Mouse (Mus musculus) macrophage (primary cell): ENCODE data around the gene Lrrc36. TPM values are rescaled to one million over a fixed set of nuclear protein-coding genes. Genes with fewer than 3 reads are reported as not detected.

Experiments
- H3K27ac ChIP-seq: fragments of 350-480 bp; formaldehyde crosslinking; 2 replicates; pipeline ENCODE4 v1.9.0; 2021
- H3K36me3 ChIP-seq: fragments of 350-480 bp; formaldehyde crosslinking; 2 replicates; pipeline ENCODE4 v1.9.0; 2021; ENCODE audit errors: inconsistent target
- H3K4me3 ChIP-seq: fragments of 350-480 bp; formaldehyde crosslinking; 2 replicates; pipeline ENCODE4 v1.9.0; 2021; ENCODE audit errors: inconsistent target
- H3K79me2 ChIP-seq: fragments of 350-480 bp; formaldehyde crosslinking; 2 replicates; pipeline ENCODE4 v1.9.0; 2021; ENCODE audit errors: inconsistent target
- WGBS: methylation state at CpG from one replicate; pipeline ENCODE4 v1.1.7; 2026; ENCODE audit warnings: inconsistent platforms; ENCODE audit not compliant: missing documents; 5-methylcytosine and 5-hydroxymethylcytosine counted together
- polyA plus RNA-seq: library from polyadenylated mRNA; stranded (reverse); fragments of 250-400 nt; gene quantifications from 3 replicates; pipeline ENCODE4 v1.2.4, GENCODE M21; 2018; ENCODE audit warnings: inconsistent platforms
- total RNA-seq, 78 experiments: library from RNA; depleted of rRNA; stranded (reverse); fragments of 250-400 nt; gene quantifications; 1 replicate in 9 of 78; 2 replicates in 24 of 78; 3 replicates in 43 of 78; 4 replicates in 2 of 78; pipeline ENCODE4 v1.2.4; 2018; ENCODE audit warnings: inconsistent platforms in 56 of 78

The Lrrc36 gene
- under 1 TPM in 5 of 26 experiments, not detected in 21; 0.28 to 0.94 (median 0.53) TPM for total RNA-seq (2018; cell fraction: chromatin; rRNA removed)
- under 1 TPM in 21 of 26 experiments, not detected in 5; 0.07 to 0.40 (median 0.13) TPM for total RNA-seq (2018; cell fraction: cytosol; rRNA removed)
- 1 to 10 TPM in 1 of 26 experiments, under 1 TPM in 5, not detected in 20; 0.31 to 1.5 (median 0.49) TPM for total RNA-seq (2018; cell fraction: nucleus; rRNA removed)
- polyA plus RNA-seq = 0.13 TPM in 1 of 3 replicates, not detected in the others

DNA sequence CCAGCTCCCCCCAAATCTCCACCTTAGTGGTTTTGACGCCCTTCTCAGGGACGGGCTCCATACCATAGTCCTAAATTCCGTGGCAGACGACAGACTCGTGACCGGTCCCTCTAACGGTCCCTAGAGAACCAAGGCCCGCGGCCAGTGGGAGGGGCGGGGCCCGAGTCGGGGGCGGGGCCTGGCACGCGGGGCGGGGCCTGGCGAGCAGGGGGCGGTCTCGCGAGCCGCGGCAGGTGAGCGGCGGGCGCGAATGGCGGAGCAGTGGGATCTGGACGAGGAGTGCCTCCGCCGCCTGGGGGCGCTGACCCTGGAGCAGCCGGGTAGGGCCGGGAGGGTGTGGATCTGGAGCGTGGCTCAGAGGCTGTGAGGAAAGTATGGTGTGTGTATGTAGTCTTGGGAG, at the start of gene Lrrc36, which contains the start of gene Kctd19:
TSS of gene Lrrc36 (plus strand) at position 181 of the 400 bp plus-strand sequence.
TSS of gene Kctd19 (minus strand) at position 112 of the 400 bp plus-strand sequence.
- Histone ChIP-seq H3K36me3 (no peaks in the 10 kb centered on the region), H3K79me2 (no peaks in the 10 kb centered on the region), H3K4me3 (no peak within 1 kb of the TSS), H3K27ac (no peak within 1 kb of the TSS)
- 2% methylated on average over 34 of the region's 34 CpGs for WGBS

DNA sequence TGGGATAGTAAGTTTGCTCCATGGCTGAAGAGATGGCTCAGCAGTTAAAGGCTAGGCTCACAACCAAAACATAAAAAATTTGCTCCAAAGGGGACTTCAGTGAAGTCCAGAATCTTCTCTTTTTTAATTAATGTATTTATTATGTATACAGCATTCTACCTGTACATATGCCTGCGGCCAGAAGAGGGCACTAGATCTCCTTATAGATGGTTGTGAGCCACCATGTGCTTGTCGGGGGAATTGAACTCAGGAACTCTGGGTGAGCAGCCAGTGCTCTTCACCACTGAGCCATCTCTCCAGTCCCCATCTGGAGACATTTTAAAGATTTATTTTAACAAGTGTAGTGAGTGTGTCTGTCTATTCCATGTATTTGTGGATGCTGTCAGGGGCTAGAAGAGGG, 46.3 kb upstream of the Lrrc36 start:
- WGBS = 80% methylated on average over 2 of the region's 2 CpGs
- no peak overlapping the region for H3K27ac ChIP-seq
- H3K36me3 ChIP-seq = no peaks in the 10 kb centered on the region
- no peak overlapping the region for H3K4me3 ChIP-seq
- no peaks in the 10 kb centered on the region for H3K79me2 ChIP-seq

DNA sequence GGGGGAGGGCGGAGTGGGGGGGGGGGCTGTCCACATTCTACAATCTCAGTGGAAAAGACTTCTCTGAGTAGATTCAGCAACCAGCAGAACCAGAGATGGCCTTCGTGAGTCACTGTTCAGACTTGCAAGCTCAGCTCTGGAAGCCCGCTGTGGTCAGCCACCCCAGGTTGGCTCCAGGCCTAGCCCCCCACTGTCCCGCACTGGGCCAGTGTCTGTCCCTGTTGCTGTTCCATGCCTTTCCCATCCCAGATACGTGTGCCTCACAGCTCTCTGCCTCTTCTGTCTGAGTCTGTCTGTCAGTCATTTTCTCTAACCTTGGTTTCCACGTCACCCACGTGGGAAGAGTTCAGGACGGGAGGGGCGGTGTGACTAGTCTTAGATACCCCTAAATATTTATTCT, 40.9 kb upstream of the Lrrc36 start:
- Histone ChIP-seq H3K27ac (no peak overlapping the region), H3K79me2 (no peaks in the 10 kb centered on the region), H3K4me3 (no peak overlapping the region), H3K36me3 (no peaks in the 10 kb centered on the region)
- WGBS = 88% methylated on average over 8 of the region's 9 CpGs

DNA sequence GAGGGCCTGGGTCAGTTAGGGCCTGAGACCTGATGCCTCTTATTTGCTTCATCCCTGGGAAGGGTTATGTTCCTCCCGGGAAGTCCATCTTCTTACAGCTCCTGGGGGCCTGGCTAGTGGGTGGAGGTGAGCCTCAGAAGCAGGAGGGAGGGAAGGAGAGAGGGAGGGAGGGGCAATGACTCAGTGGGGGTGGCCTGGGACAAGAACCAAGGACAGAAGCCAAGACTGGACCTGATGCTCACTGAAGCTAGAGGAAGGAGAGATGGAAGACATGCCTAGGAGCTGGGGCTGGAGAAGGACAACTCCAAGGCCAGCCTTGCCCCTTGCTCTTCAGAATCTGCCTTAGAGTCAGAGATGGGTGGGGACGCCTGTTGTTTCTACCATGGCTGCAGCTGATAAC, 40.3 kb upstream of the Lrrc36 start, which contains the start of gene Plekhg4:
TSS of gene Plekhg4 (plus strand) at position 243 of the 400 bp plus-strand sequence.
- Histone ChIP-seq H3K27ac (no peak within 1 kb of the TSS), H3K79me2 (no peaks in the 10 kb centered on the region), H3K4me3 (no peak within 1 kb of the TSS), H3K36me3 (no peaks in the 10 kb centered on the region)
- WGBS = 90% methylated on average over 2 of the region's 2 CpGs

DNA sequence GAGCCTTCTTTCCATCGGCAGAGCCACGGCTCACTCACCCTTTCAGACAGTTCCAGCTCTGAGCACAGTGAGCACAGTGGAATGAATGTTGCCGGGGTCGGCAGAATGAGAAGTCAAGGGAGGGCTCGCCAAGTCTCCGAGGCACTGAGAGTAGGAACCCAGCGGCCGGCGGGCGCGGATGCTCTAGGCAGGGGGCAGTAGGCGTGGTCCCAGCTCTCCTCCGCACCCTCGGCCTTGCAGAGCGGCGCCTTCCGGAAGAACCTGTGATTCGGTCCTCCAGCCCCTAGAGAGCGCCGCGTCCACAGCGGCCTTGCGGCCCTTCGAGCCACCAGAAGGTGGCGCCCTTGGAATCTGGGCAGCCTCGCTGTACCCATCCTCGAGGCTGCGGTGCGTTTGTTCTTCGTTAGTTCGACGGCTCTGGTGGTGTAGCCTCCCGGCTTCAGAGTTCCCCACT, 38.8 kb upstream of the Lrrc36 start:
- no peaks in the 10 kb centered on the region for H3K36me3 ChIP-seq
- H3K79me2 ChIP-seq = no peaks in the 10 kb centered on the region
- H3K27ac ChIP-seq = no peak overlapping the region
- no peak overlapping the region for H3K4me3 ChIP-seq
- 55% methylated on average over 24 of the region's 33 CpGs for WGBS

DNA sequence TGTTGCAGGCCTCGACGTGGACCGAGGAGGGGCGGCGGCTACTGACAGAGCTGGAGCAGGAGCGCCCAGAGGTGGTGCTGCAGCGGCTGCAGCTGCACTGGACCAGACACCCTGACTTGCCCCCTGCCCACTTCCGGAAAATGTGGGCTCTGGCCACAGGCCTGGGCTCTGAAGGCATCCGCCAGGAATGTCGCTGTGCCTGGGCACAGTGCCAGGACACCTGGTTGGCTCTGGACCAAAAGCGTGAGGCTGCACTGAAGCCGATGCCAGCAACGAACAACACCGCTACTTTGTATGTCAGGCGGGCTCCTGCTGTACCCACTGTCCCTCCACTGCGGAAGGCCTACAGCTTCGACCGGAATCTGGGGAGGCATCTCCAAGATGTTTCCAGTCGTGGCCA, 34.7 kb upstream of the Lrrc36 start:
- no peak overlapping the region for H3K27ac ChIP-seq
- no peaks in the 10 kb centered on the region for H3K79me2 ChIP-seq
- H3K36me3 ChIP-seq = no peaks in the 10 kb centered on the region
- no peak overlapping the region for H3K4me3 ChIP-seq
- 71% methylated on average over 19 of the region's 19 CpGs for WGBS

DNA sequence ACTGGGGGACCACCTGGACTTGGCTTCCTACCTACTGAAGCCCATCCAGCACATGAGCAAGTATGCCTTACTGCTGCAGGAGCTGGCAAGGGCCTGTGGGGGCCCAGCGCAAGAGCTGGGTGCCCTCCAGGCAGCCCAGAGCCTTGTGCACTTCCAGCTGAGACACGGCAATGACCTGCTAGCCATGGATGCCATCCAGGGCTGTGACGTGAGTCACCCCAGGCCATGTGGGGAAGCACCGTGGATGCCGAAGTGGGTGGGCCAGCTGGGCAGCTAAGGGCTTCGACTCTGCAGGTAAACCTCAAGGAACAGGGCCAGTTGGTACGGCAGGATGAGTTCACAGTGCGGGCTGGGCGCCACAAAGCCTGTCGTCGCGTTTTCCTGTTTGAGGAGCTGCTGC, 33.1 kb upstream of the Lrrc36 start:
- 82% methylated on average over 11 of the region's 12 CpGs for WGBS
- Histone ChIP-seq H3K27ac (no peak overlapping the region), H3K36me3 (no peaks in the 10 kb centered on the region), H3K4me3 (no peak overlapping the region), H3K79me2 (no peaks in the 10 kb centered on the region)

DNA sequence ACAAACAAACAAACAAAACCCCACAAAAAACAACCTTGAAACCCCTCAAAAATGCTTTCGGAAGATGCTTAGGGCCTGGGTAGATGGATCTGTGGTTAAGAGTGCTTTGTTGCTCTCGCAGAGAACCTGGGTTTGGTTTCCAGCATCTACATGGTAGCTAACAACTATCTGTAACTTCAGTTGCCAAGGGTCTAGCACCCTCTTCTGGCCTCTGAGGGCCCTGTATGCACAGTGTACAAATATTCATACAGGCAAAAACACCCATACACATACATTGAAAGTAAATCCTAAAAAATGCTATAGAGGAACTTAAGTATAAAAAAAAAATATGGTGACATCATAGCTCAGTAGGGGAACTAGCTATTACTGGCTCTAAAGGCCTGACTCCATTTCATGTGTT, 29.3 kb upstream of the Lrrc36 start:
- no peak overlapping the region for H3K27ac ChIP-seq
- H3K79me2 ChIP-seq = no peaks in the 10 kb centered on the region
- no peak overlapping the region for H3K4me3 ChIP-seq
- H3K36me3 ChIP-seq = no peaks in the 10 kb centered on the region
- 93% methylated on average over 2 of the region's 2 CpGs for WGBS

DNA sequence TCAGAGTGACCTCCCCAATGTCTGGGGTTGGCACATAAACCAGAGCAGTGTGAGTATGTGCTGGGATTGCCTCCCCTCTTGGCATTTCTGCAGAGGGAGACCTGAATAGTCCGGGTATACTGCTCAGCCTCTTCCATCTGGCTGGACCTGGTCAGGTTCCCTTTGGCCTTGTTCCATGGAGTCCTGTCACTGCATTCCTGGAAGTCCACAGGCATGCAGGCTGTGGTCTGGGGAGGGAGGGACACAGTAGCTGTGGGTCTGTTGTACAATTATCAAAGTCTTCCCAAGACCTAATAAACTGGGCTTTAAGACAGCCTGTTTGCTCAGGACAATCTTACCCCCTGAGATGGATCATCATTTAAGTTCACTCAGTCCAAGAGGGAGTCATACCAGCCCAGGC, 26.2 kb upstream of the Lrrc36 start:
- no peaks in the 10 kb centered on the region for H3K79me2 ChIP-seq
- H3K36me3 ChIP-seq = no peaks in the 10 kb centered on the region
- no peak overlapping the region for H3K4me3 ChIP-seq
- WGBS = 92% methylated on average over 1 of the region's 1 CpGs
- H3K27ac ChIP-seq = no peak overlapping the region

DNA sequence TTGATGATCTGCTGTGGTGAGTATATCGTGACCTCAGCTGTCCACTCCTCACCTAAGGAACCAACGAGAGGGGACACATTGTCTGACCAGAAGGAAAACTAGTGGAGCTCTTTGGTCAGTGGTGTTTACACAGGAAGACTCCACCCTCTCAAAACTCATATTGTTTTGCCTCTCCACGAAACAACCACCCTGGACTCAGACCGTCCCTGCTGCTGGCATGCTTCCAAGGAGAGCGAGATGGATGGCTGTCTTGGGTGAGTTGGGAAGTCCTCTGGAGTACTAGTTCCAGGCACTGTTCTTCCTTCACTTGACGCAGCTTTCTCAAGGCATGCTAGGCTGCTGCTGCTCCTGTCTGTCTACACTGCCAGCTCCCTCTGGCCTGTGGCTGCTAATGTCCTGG, 24.3 kb upstream of the Lrrc36 start:
- H3K4me3 ChIP-seq = no peak overlapping the region
- no peaks in the 10 kb centered on the region for H3K79me2 ChIP-seq
- no peaks in the 10 kb centered on the region for H3K36me3 ChIP-seq
- no peak overlapping the region for H3K27ac ChIP-seq
- WGBS = 80% methylated on average over 6 of the region's 6 CpGs

DNA sequence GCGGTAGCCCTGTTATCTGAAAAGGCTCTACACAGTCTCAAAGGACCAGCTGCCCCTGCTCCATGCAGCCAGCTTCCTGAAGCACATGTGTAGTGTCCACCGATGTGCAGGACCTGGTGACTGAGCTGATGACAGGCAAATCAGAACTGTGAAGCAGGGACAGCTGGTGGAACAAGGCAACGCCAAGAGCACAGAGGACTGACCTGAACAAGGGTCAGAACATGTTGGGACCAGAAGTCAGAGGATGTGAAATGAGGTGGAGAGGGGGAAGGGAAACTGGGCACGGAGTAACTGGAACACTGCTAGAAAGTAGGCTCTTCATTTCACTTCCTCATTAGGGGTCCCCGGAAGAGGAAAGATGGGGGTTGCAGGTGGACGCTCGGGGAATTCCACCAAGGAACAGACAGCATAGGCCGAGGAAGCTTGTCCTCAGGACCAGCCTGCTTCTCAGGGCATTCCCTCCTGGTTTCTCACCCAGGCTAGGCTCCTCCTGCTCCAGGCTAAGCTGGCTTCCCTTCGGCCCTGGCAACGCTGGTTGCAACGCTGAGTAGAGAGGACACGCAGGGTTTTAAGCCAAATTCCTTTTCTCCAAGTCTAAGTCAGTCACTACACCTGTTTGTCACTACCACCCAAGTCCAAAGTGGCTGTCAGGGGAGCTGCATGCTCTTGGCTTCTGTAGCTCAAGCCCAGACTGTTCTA, 20.1 kb upstream of the Lrrc36 start:
- 59% methylated on average over 12 of the region's 12 CpGs for WGBS
- H3K27ac ChIP-seq = no peak overlapping the region
- H3K4me3 ChIP-seq = no peak overlapping the region
- no peaks in the 10 kb centered on the region for H3K79me2 ChIP-seq
- H3K36me3 ChIP-seq = no peaks in the 10 kb centered on the region

DNA sequence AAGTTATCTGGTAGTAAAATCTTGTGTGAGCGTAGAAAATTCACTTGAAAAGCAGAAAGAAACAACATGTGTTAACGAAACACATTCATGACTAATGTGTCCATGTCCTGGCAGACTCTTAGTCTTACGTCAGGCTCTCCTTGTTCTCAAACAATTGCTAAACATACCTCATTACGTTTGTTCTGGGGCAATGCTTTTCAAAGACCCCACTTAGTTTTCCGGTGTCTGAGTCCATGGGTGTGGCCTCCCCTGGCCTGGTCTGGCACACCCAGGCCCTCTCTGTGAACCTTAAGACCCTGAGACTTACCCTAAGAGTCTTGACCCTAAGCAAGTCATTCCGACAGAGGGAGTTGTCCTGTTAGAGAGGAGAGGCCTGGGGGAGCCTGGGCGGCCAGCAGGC, 19.5 kb upstream of the Lrrc36 start:
- Histone ChIP-seq H3K36me3 (no peaks in the 10 kb centered on the region), H3K4me3 (no peak overlapping the region), H3K79me2 (no peaks in the 10 kb centered on the region), H3K27ac (no peak overlapping the region)
- WGBS = 75% methylated on average over 7 of the region's 7 CpGs

DNA sequence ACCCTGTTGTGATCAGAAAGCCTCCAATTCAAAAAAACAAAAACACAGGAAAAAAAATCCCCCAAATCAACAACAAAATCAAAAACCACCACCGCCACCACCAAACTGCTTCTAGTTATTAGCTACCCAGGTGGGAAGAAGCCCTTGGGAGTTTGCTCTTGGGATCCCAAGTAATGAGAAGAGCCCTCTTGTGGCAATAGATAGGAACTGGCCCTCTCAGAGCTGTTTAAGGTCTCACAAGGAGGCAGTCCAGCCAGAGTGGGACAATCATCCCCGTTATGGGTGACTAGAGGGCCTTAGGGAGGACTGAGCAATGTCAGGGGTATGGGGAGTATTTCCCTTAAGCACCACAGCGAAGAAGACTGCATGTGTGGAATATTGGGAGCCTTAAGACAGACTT, 15.6 kb upstream of the Lrrc36 start:
- Histone ChIP-seq H3K79me2 (no peaks in the 10 kb centered on the region), H3K36me3 (no peaks in the 10 kb centered on the region), H3K4me3 (no peak overlapping the region), H3K27ac (no peak overlapping the region)
- WGBS = 47% methylated on average over 3 of the region's 3 CpGs

DNA sequence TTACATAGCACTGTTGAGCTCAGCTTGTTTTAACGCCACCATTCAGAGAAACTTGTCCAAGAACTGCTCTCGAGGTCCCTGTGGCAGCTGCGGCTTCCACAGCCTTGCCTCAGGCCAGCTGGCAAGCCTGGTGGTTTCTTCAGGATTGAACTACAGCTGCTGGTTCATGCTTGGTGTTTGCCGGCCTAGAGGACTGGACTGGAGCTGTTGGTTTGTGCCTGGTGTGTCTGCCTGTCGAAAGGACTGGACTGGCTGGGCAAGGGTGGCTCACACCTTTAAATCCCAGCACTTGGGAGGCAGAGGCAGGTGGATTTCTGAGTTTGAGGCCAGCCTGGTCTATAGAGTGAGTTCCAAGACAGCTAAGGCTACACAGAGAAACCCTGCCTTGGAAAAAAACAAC, 13.4 kb upstream of the Lrrc36 start:
- Histone ChIP-seq H3K4me3 (no peak overlapping the region), H3K36me3 (no peaks in the 10 kb centered on the region), H3K27ac (no peak overlapping the region), H3K79me2 (no peaks in the 10 kb centered on the region)
- 99% methylated on average over 5 of the region's 5 CpGs for WGBS

DNA sequence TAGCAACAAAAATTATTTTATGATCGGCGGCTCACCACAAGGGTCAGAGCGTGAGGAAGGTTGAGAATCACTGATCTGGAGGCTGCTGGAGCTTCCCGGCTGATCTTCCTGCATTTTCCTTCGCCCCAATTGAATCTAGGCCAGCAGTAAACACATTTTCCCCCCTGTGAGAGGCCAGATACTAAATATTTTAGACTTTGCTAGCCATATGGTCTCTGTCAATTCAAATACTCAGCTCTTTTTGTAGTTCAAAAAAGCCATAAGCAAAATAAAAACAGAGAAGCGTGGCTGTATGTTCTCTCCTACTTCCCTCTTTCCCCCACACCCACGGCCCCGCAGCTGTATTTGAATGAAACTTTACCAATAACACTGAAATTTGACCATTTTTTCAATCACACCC, 9.9 kb upstream of the Lrrc36 start:
- Histone ChIP-seq H3K36me3 (no peaks in the 10 kb centered on the region), H3K4me3 (no peak overlapping the region), H3K27ac (no peak overlapping the region), H3K79me2 (no peaks in the 10 kb centered on the region)
- WGBS = 81% methylated on average over 8 of the region's 8 CpGs
